Comparison of ENCODE assay signal across 19 mouse cellular contexts in genomic region chr9:42019308-42020031, GRCm38 (mm10).
A peak's percentile ranks its signal among the peaks of the same experiment; 100 is the strongest.
DNase-seq lines count a peak whose midpoint lies in the region; ATAC-seq and TF ChIP-seq lines count a peak whose summit lies in the region.
"Had no signal": no experiment of that assay in that cellular context is flagged by ENCODE, and none has a peak within 500 bp of the region (broad histone marks: within the 10 kb centered on the region; RNA-seq: fewer than 3 reads in every experiment).

No protein-coding gene starts in this region.

- H3K9me3 ChIP-seq in hindbrain, embryonic 13.5 days: peaks cover 6% of the 10 kb centered on the region; the same call in 1 of the 2 replicates
- H3K9me3 ChIP-seq in hindbrain, postnatal 0 days (ENCODE audit: low read length): no peaks in the 10 kb centered on the region
- 0 out of 2 replicates have a peak, but pooled peaks cover 8% of the 10 kb centered on the region for H3K9me3 ChIP-seq in liver, embryonic 12.5 days (replicated peaks)
- peaks cover 12% of the 10 kb centered on the region; the same call in 1 of the 2 replicates for H3K9me3 ChIP-seq in embryonic facial prominence, embryonic 10.5 days
- H3K9me3 ChIP-seq: limb, embryonic 15.5 days; lung, embryonic 15.5 days had no signal

- TF ChIP-seq POLR2A in bone marrow, adult 2 months (IDR thresholded peaks at IDR 0.05; ENCODE audit: borderline replicate concordance, control insufficient read depth, low read depth, low read length): no peak

- no peak overlapping the region for H3K9ac ChIP-seq in hindbrain, embryonic 13.5 days
- no peak overlapping the region for H3K9ac ChIP-seq in hindbrain, postnatal 0 days (replicated peaks; ENCODE audit: low read length)
- no peak overlapping the region for H3K9ac ChIP-seq in liver, embryonic 12.5 days
- H3K9ac ChIP-seq: heart, embryonic 12.5 days; limb, embryonic 15.5 days; lung, embryonic 15.5 days had no signal

- H3K27ac ChIP-seq in hindbrain, embryonic 13.5 days: 0 out of 2 replicates have a peak overlapping the region, but pooled peaks have one; percentile 2
- no peak overlapping the region for H3K27ac ChIP-seq in hindbrain, postnatal 0 days
- H3K27ac ChIP-seq in liver, embryonic 12.5 days: no peak overlapping the region
- H3K27ac ChIP-seq in bone marrow, adult 2 months (ENCODE audit: control insufficient read depth, insufficient read depth, low read depth, low read length, poor library complexity): peak overlapping the region; percentile 36
- H3K27ac ChIP-seq in embryonic facial prominence, embryonic 10.5 days (replicated peaks): peak overlapping the region; percentile 48
- H3K27ac ChIP-seq: limb, embryonic 15.5 days; lung, embryonic 15.5 days; macrophage had no signal

- H3K4me3 ChIP-seq in hindbrain, embryonic 13.5 days: no peak overlapping the region
- H3K4me3 ChIP-seq in hindbrain, postnatal 0 days (ENCODE audit: low read length): no peak overlapping the region
- no peak overlapping the region for H3K4me3 ChIP-seq in liver, embryonic 12.5 days
- no peak overlapping the region for H3K4me3 ChIP-seq in bone marrow, adult 2 months (replicated peaks; ENCODE audit: control insufficient read depth, low read depth, low read length)
- no peak overlapping the region for H3K4me3 ChIP-seq in embryonic facial prominence, embryonic 10.5 days
- H3K4me3 ChIP-seq: heart, embryonic 12.5 days; limb, embryonic 15.5 days; lung, embryonic 15.5 days had no signal

- no peak for TF ChIP-seq CTCF in hindbrain, postnatal 0 days (IDR thresholded peaks at IDR 0.05; ENCODE audit: low read depth)
- no peak for TF ChIP-seq CTCF in bone marrow, adult 2 months (IDR thresholded peaks at IDR 0.05; ENCODE audit: control insufficient read depth, insufficient read depth, low read length)

- no peak overlapping the region for H3K4me2 ChIP-seq in hindbrain, embryonic 13.5 days
- H3K4me2 ChIP-seq in hindbrain, postnatal 0 days (ENCODE audit: low read depth, low read length): no peak overlapping the region
- no peak overlapping the region for H3K4me2 ChIP-seq in liver, embryonic 12.5 days
- H3K4me2 ChIP-seq: heart, embryonic 12.5 days; limb, embryonic 15.5 days; lung, embryonic 15.5 days had no signal

- H3K4me1 ChIP-seq in hindbrain, embryonic 13.5 days (replicated peaks): peaks cover 15% of the 10 kb centered on the region
- H3K4me1 ChIP-seq in hindbrain, postnatal 0 days (ENCODE audit: insufficient read depth, low read length): no peaks in the 10 kb centered on the region
- no peaks in the 10 kb centered on the region for H3K4me1 ChIP-seq in liver, embryonic 12.5 days
- peaks cover 3% of the 10 kb centered on the region; the same call in 1 of the 2 replicates for H3K4me1 ChIP-seq in bone marrow, adult 2 months (ENCODE audit: control insufficient read depth, insufficient read depth, low read length)
- H3K4me1 ChIP-seq in embryonic facial prominence, embryonic 10.5 days: peaks cover 51% of the 10 kb centered on the region
- H3K4me1 ChIP-seq: limb, embryonic 15.5 days had no signal

- 0 out of 2 replicates have a peak, but pooled peaks cover 3% of the 10 kb centered on the region for H3K27me3 ChIP-seq in hindbrain, embryonic 13.5 days
- H3K27me3 ChIP-seq in hindbrain, postnatal 0 days (ENCODE audit: insufficient read depth, low read length): no peaks in the 10 kb centered on the region
- no peaks in the 10 kb centered on the region for H3K27me3 ChIP-seq in liver, embryonic 12.5 days (replicated peaks)
- H3K27me3 ChIP-seq in embryonic facial prominence, embryonic 10.5 days (replicated peaks; ENCODE audit: low read depth, poor library complexity, severe bottlenecking): peaks cover 9% of the 10 kb centered on the region; the same call in 1 of the 2 replicates
- H3K27me3 ChIP-seq: heart, embryonic 12.5 days; limb, embryonic 15.5 days; lung, embryonic 15.5 days; Patski had no signal

- DNase-seq in hindbrain, postnatal 0 days (ENCODE audit: low spot score): no peak
- DNase-seq in liver: no peak
- DNase-seq in embryonic facial prominence, embryonic 10.5 days (ENCODE audit: low spot score): peak; percentile 58
- DNase-seq in B cell, adult 2 months: no peak
- DNase-seq: adrenal gland, postnatal 25 days; cerebellum, adult 8-10 months; kidney, adult 9 months; layer of hippocampus, adult 9-11 months; right cerebral cortex, postnatal 25 days had no signal

- 59% methylated on average over 7 of the region's 7 CpGs for WGBS in hindbrain, embryonic 13.5 days
- 43% methylated on average over 7 of the region's 7 CpGs for WGBS in hindbrain, postnatal 0 days
- WGBS in liver, embryonic 12.5 days (ENCODE audit: insufficient replicate concordance): 25% methylated on average over 7 of the region's 7 CpGs
- WGBS in bone marrow, adult 2 months: 61% methylated on average over 7 of the region's 7 CpGs
- WGBS in embryonic facial prominence, embryonic 10.5 days: 31% methylated on average over 7 of the region's 7 CpGs

- ATAC-seq in hindbrain, embryonic 13.5 days (ENCODE audit: low FRiP score): no peak
- no peak for ATAC-seq in hindbrain, postnatal 0 days
- ATAC-seq in liver, embryonic 12.5 days: peak; percentile 55; the same call in 1 of the 2 replicates
- ATAC-seq: forebrain, embryonic 14.5 days; inflammation-experienced regulatory T-cells, adult 6 months; Patski had no signal

- H3K36me3 ChIP-seq in hindbrain, embryonic 13.5 days: peaks cover 62% of the 10 kb centered on the region
- peaks cover 1% of the 10 kb centered on the region; the same call in 1 of the 2 replicates for H3K36me3 ChIP-seq in hindbrain, postnatal 0 days (ENCODE audit: insufficient read depth, low read length)
- no peaks in the 10 kb centered on the region for H3K36me3 ChIP-seq in liver, embryonic 12.5 days
- H3K36me3 ChIP-seq in embryonic facial prominence, embryonic 10.5 days (replicated peaks): peaks cover 19% of the 10 kb centered on the region

Comparison
In these comparisons a context has a peak if more than half of its experiments do, and no peak if none do; other contexts are left out.
1. H3K27ac ChIP-seq: peak in hindbrain, embryonic 13.5 days (single experiment), bone marrow, adult 2 months (single experiment) and embryonic facial prominence, embryonic 10.5 days (single experiment); none in hindbrain, postnatal 0 days (single experiment) and liver, embryonic 12.5 days (single experiment).